Mouse (Mus musculus) stomach, embryonic 14.5 days (tissue): ENCODE results near the gene 5830473C10Rik. TPM values are rescaled to one million over a fixed set of nuclear protein-coding genes. Genes with fewer than 3 reads are reported as not detected.
"Not testable (repeated sequence)": the region's sequence is repeated elsewhere in the genome, so short reads cannot be mapped to it uniquely, and the experiment has no call there.

ENCODE experiments used
- ATAC-seq: fragments of 200-750 bp; cut with Nextera tagmentation; 2 replicates; pipeline ENCODE4 v1.8.0; 2017; ENCODE audit warnings: low read depth, moderate TSS enrichment; ENCODE audit not compliant: insufficient number of reproducible peaks, insufficient read depth, low FRiP score
- H3K27ac ChIP-seq: fragments of 300-500 bp; sonication (generic); 2 replicates; pipeline ENCODE4 v1.5.1; 2014; ENCODE audit warnings: mild to moderate bottlenecking, low read length, moderate library complexity, mixed read lengths
- H3K27me3 ChIP-seq: fragments of 300-500 bp; sonication (generic); 2 replicates; pipeline ENCODE4 v1.6.1; 2014; ENCODE audit warnings: low read length, control low read depth, mixed read lengths; ENCODE audit not compliant: control insufficient read depth, insufficient read depth
- H3K36me3 ChIP-seq: fragments of 300-500 bp; sonication (generic); 2 replicates; pipeline ENCODE4 v1.6.1; 2014; ENCODE audit warnings: mild to moderate bottlenecking, control low read depth, low read length, moderate library complexity, mixed read lengths; ENCODE audit not compliant: control insufficient read depth, insufficient read depth
- H3K4me1 ChIP-seq: fragments of 300-500 bp; sonication (generic); 2 replicates; pipeline ENCODE4 v1.6.1; 2014; ENCODE audit warnings: low read length, control low read depth, mixed read lengths; ENCODE audit not compliant: control insufficient read depth, insufficient read depth
- H3K4me2 ChIP-seq: fragments of 300-500 bp; sonication (generic); replicated peaks from 2 replicates; pipeline ENCODE4 v1.6.1; 2014; ENCODE audit warnings: low read depth, low read length, control low read depth
- H3K4me3 ChIP-seq: fragments of 300-500 bp; sonication (generic); 2 replicates; pipeline ENCODE4 v1.5.1; 2014; ENCODE audit warnings: low read depth, low read length, control low read depth
- H3K9ac ChIP-seq: fragments of 300-500 bp; sonication (generic); replicated peaks from 2 replicates; pipeline ENCODE4 v1.6.1; 2014; ENCODE audit warnings: low read depth, mild to moderate bottlenecking, control low read depth, low read length, moderate library complexity, mixed read lengths
- H3K9me3 ChIP-seq: fragments of 300-500 bp; sonication (generic); 2 replicates; pipeline ENCODE4 v1.6.1; 2016; ENCODE audit warnings: low read depth, low read length, control low read depth; ENCODE audit not compliant: control insufficient read depth
- WGBS: fragments of 180-500 bp; shearing (Covaris S2); extraction: QIAGEN DNeasy Blood & Tissue Kit; methylation state at CpG from one replicate; pipeline ENCODE4 v1.1.7; 2014; 5-methylcytosine and 5-hydroxymethylcytosine counted together
- polyA plus RNA-seq: library from polyadenylated mRNA; unstranded; fragments of >200 nt; fragmentation: Nextera tagmentation; extraction: Ambion mirVana; gene quantifications from 2 replicates; pipeline ENCODE4 v1.2.1, GENCODE M21; 2014

The 5830473C10Rik gene
- polyA plus RNA-seq, 1 experiment from 2014 or later = 0.19 TPM

DNA sequence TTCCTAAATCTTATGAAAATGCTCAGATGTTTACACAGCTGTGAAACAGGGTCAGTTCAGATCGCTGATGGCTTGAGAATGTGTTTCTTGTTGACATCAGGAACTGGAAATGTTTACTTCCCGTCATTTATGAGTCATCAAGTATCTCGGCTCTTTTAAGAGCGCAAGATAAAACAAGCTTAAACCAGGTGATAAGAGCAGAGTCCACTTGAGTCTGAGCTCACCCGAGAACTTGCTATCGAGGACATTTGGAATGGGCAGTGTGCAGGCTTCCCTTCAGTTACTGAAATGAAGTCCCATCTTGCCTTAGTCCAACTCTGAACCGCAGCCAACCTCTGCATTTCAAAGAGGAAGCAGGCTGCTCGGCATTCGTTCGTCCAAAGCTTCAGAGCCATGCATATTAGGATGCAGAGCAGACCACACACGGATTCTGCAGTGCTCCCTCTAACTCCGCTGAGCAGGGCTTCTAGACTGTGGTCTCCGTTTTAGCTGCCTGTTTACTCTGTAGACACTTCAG is 42.6 kb downstream of the 5830473C10Rik start:
- Histone ChIP-seq H3K9me3 (no peaks in the 10 kb centered on the region), H3K27ac (peak overlapping the region; percentile 44; the same call in 1 of the 2 replicates), H3K4me2 (peak overlapping the region; percentile 15; the same call in 1 of the 2 replicates), H3K9ac (no peak overlapping the region), H3K36me3 (no peaks in the 10 kb centered on the region), H3K4me1 (no peaks in the 10 kb centered on the region), H3K27me3 (no peaks in the 10 kb centered on the region), H3K4me3 (no peak overlapping the region)
- 0 out of 2 replicates have a peak, but pooled peaks have one; percentile 33 for ATAC-seq
- WGBS = 23% methylated on average over 13 of the region's 13 CpGs

DNA sequence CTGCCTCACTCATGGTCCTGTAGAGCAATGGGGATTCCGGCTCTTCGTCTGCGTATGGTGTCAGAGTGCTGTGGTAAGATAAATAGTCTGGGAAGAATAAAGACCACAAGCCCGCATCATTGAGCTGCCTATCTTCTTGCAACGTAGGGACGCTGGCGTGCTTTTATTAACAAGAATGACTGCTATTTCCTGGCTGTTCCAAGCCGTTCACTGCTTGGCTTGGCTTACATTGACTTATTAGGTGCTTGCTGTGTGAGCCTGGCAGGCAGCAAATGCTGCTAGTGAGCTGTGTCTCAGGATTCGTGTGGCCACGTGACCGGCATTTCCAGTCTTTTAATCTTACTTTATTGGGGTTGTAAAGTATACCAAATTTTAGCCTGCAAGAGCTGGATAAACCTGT is 48.0 kb downstream of the 5830473C10Rik start:
- Histone ChIP-seq H3K9ac (no peak overlapping the region), H3K4me1 (no peaks in the 10 kb centered on the region), H3K27me3 (no peaks in the 10 kb centered on the region), H3K36me3 (no peaks in the 10 kb centered on the region), H3K4me3 (no peak overlapping the region), H3K27ac (no peak overlapping the region), H3K4me2 (no peak overlapping the region), H3K9me3 (no peaks in the 10 kb centered on the region)
- ATAC-seq = no peak
- 41% methylated on average over 11 of the region's 11 CpGs for WGBS

- 74% methylated on average over 3 of the region's 3 CpGs for WGBS
- no peak overlapping the region for H3K4me3 ChIP-seq
These were observed 50.5 kb downstream of the 5830473C10Rik start for GRCm38 (mm10) chr5:90611388-90611787.

DNA sequence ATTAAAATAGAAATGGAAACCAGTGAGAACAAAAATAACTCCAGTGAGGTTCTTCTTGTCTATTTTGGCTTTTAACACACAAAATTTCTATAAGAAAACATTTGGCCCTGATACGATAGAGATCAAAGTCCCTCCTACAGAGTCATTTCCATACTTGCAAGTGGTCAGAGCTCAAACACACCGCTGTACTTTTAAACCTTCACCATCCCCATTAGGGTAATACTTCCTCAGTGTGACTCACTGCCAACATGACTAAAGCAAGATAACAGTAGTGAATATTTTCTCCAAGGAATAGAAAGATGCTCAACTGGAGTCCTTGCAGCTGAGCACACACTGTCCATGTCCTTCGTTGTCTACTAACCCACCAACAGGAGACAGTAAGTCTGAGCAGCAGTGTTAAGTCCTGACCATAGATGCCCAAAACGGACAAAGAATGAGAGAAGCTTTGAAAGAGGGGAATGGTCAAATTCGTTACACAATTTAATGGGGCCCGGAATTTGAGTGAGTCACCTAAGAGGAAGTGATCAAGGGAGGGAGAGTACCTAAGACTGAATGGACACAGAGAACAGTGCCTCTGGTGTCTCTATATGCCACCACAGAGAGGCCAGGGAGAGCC is 51.2 kb downstream of the 5830473C10Rik start:
- Histone ChIP-seq H3K27ac (no peak overlapping the region), H3K9ac (no peak overlapping the region), H3K9me3 (no peaks in the 10 kb centered on the region), H3K4me2 (no peak overlapping the region), H3K4me3 (no peak overlapping the region), H3K27me3 (no peaks in the 10 kb centered on the region), H3K4me1 (no peaks in the 10 kb centered on the region), H3K36me3 (no peaks in the 10 kb centered on the region)
- ATAC-seq = no peak
- WGBS = 85% methylated on average over 6 of the region's 6 CpGs

More at GRCm38 (mm10) chr5:90611388-90611787, 50.5 kb downstream of the 5830473C10Rik start:
- no peaks in the 10 kb centered on the region for H3K9me3 ChIP-seq
- H3K27ac ChIP-seq = no peak overlapping the region
- no peaks in the 10 kb centered on the region for H3K36me3 ChIP-seq
- no peaks in the 10 kb centered on the region for H3K4me1 ChIP-seq
- H3K4me2 ChIP-seq = no peak overlapping the region
- 0 out of 2 replicates have a peak, but pooled peaks have one; percentile 18 for ATAC-seq
- no peak overlapping the region for H3K9ac ChIP-seq
- H3K27me3 ChIP-seq = no peaks in the 10 kb centered on the region

GRCm38 (mm10) chr5:90612751-90613150 is 51.8 kb downstream of the 5830473C10Rik start:
- WGBS = 91% methylated on average over 1 of the region's 1 CpGs
- H3K9me3 ChIP-seq, H3K36me3 ChIP-seq, H3K27ac ChIP-seq, ATAC-seq, H3K4me3 ChIP-seq, H3K4me2 ChIP-seq, H3K4me1 ChIP-seq, H3K27me3 ChIP-seq, H3K9ac ChIP-seq: not testable (repeated sequence)

GRCm38 (mm10) chr5:90617859-90618258 is 57.0 kb downstream of the 5830473C10Rik start:
- H3K9ac ChIP-seq = no peak overlapping the region
- ATAC-seq = no peak
- no peaks in the 10 kb centered on the region for H3K36me3 ChIP-seq
- H3K4me1 ChIP-seq = no peaks in the 10 kb centered on the region
- 84% methylated on average over 3 of the region's 3 CpGs for WGBS
- H3K27ac ChIP-seq = no peak overlapping the region
- no peak overlapping the region for H3K4me2 ChIP-seq
- no peaks in the 10 kb centered on the region for H3K9me3 ChIP-seq
- no peak overlapping the region for H3K4me3 ChIP-seq
- no peaks in the 10 kb centered on the region for H3K27me3 ChIP-seq

DNA sequence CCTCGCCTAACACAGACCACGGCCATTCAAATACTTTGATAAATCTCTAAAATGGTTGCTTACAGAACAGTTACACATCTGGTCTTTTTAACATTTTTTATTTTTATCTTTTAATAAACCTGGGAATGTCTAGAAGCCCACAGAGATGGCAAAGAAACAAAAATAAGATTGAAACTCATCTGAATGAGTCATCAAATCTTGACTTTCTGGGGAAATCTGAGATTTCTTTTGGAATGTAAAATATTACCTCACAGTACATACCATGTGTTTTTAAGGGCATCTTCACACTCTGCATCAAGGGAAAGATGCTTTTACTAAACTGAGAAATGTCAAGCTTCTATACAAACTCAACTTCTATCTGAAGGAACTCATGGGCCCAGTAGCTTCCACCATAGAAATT is 60.4 kb downstream of the 5830473C10Rik start:
- Histone ChIP-seq H3K36me3 (no peaks in the 10 kb centered on the region), H3K4me1 (no peaks in the 10 kb centered on the region), H3K27ac (no peak overlapping the region), H3K4me3 (no peak overlapping the region), H3K9me3 (no peaks in the 10 kb centered on the region), H3K27me3 (no peaks in the 10 kb centered on the region), H3K4me2 (no peak overlapping the region), H3K9ac (no peak overlapping the region)
- 88% methylated on average over 2 of the region's 2 CpGs for WGBS
- ATAC-seq = no peak

DNA sequence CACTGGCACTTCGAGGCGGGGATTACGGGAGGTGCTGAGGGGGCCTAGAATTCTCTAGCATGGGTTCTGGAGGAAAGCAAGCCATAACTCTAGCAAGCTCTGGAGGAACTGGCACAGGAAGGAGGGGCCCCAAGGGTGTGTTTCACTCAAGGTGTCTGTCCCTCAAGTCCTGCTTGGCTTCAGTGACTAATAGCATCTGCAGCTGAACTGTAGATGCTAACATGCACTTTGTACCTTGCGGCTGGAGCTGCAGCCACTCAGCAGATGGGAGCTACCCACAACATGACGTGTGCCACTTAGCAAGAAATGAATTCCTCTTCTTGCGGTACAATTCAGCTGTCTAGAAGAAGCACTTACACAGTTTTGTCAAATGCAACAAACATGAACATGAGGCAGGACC is 60.8 kb downstream of the 5830473C10Rik start:
- ATAC-seq = no peak
- H3K27ac ChIP-seq = no peak overlapping the region

GRCm38 (mm10) chr5:90623209-90623608 is 62.3 kb downstream of the 5830473C10Rik start:
- Histone ChIP-seq H3K9me3 (no peaks in the 10 kb centered on the region), H3K27me3 (no peaks in the 10 kb centered on the region), H3K27ac (no peak overlapping the region), H3K4me3 (no peak overlapping the region), H3K9ac (no peak overlapping the region), H3K36me3 (no peaks in the 10 kb centered on the region), H3K4me2 (no peak overlapping the region), H3K4me1 (no peaks in the 10 kb centered on the region)
- 91% methylated on average over 2 of the region's 2 CpGs for WGBS
- ATAC-seq = no peak

More for the DNA sequence above, 60.8 kb downstream of the 5830473C10Rik start:
- 89% methylated on average over 6 of the region's 6 CpGs for WGBS
- Histone ChIP-seq H3K27me3 (no peaks in the 10 kb centered on the region), H3K36me3 (no peaks in the 10 kb centered on the region), H3K9me3 (no peaks in the 10 kb centered on the region), H3K4me3 (no peak overlapping the region), H3K4me2 (no peak overlapping the region), H3K4me1 (no peaks in the 10 kb centered on the region), H3K9ac (no peak overlapping the region)
